Mouse (Mus musculus) megakaryocyte-erythroid progenitor cell, adult 5-6 weeks (primary cell): ENCODE measurements around the gene Gm6902. TPM values are rescaled to one million over a fixed set of nuclear protein-coding genes. Genes with fewer than 3 reads are reported as not detected.
"Not testable (repeated sequence)": the region's sequence is repeated elsewhere in the genome, so short reads cannot be mapped to it uniquely, and the experiment has no call there.

Experiments used
- ATAC-seq: replicated peaks from 2 replicates; pipeline ENCODE4 v1.8.0; 2016; ENCODE audit warnings: mild to moderate bottlenecking, inconsistent platforms; ENCODE audit not compliant: severe bottlenecking, poor library complexity, low FRiP score, low TSS enrichment
- total RNA-seq, 2 experiments: library from RNA; stranded (forward) in 1 of 2; stranded (reverse) in 1 of 2; fragments of 200-1000, 215-1000 nt in 1 of 2; fragments of >200 nt in 1 of 2; fragmentation: Nextera tagmentation in 1 of 2; gene quantifications; 2 replicates each; pipeline ENCODE4 v1.2.3; 2014 to 2017

The Gm6902 gene
- not detected in 2 replicates for total RNA-seq (2014; fragmentation: Nextera tagmentation)
- not detected in 2 replicates for total RNA-seq (2017)

- not testable (repeated sequence) for ATAC-seq
Measured at GRCm38 (mm10) chr7:23278800-23279199, at the start of gene Gm6902. TSS of gene Gm6902 (minus strand) at chr7:23278900.

DNA sequence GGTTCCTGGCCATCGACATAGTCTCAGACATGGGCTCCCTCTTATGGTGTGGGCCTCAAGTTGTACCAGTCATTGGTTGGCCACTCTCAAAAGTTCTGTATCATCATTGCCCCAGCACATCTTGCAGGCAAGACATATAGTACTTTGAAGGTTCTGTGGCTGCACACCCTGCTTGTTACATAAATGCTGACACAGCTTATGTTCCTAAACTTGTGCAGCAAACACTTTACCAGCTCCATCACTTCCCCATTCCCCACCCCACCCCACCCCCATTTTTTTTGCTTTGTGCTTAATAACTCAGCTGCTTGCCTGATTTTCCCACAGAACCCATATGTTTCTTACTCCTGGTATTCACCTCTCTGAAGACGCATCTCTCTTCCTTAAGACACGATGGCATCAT, 22.2 kb upstream of the Gm6902 start, which contains the start of gene Nlrp4e:
Gene Nlrp4e (plus strand): TSS at position 301 of the 400 bp plus-strand sequence.
- ATAC-seq: not testable (repeated sequence)

GRCm38 (mm10) chr7:23251582-23251981, 27.1 kb downstream of the Gm6902 start, which contains the start of gene Vmn1r166:
TSS of gene Vmn1r166 (minus strand) at chr7:23251682.
- ATAC-seq: not testable (repeated sequence)

Other genes starting within 250 kb of the Gm6902 start
- gene Vmn1r163, start 223.4 kb downstream of the Gm6902 start, total RNA-seq (2014; fragmentation: Nextera tagmentation): not detected in 2 replicates
- not detected in 2 replicates for gene Vmn1r163, start 223.4 kb downstream of the Gm6902 start, total RNA-seq (2017)
- not detected in 2 replicates for gene Gm8720, start 211.4 kb downstream of the Gm6902 start, total RNA-seq (2014; fragmentation: Nextera tagmentation)
- not detected in 2 replicates for gene Gm8720, start 211.4 kb downstream of the Gm6902 start, total RNA-seq (2017)
- not detected in 2 replicates for gene Gm10662, start 134.4 kb downstream of the Gm6902 start, total RNA-seq (2014; fragmentation: Nextera tagmentation)
- gene Gm10662, start 134.4 kb downstream of the Gm6902 start, total RNA-seq (2017): not detected in 2 replicates
- gene Vmn1r165, start 61.6 kb downstream of the Gm6902 start, total RNA-seq (2014; fragmentation: Nextera tagmentation): not detected in 2 replicates
- not detected in 2 replicates for gene Vmn1r165, start 61.6 kb downstream of the Gm6902 start, total RNA-seq (2017)
- not detected in 2 replicates for gene Vmn1r166, start 27.2 kb downstream of the Gm6902 start, total RNA-seq (2014; fragmentation: Nextera tagmentation)
- not detected in 2 replicates for gene Vmn1r166, start 27.2 kb downstream of the Gm6902 start, total RNA-seq (2017)
- gene Nlrp4e, start 22.3 kb upstream of the Gm6902 start, total RNA-seq (2014; fragmentation: Nextera tagmentation): not detected in 2 replicates
- gene Nlrp4e, start 22.3 kb upstream of the Gm6902 start, total RNA-seq (2017): not detected in 2 replicates
- not detected in 2 replicates for gene Nlrp5, start 107.0 kb upstream of the Gm6902 start, total RNA-seq (2014; fragmentation: Nextera tagmentation)
- gene Nlrp5, start 107.0 kb upstream of the Gm6902 start, total RNA-seq (2017): not detected in 2 replicates
- gene Vmn1r167, start 228.3 kb upstream of the Gm6902 start, total RNA-seq (2014; fragmentation: Nextera tagmentation): not detected in 2 replicates
- gene Vmn1r167, start 228.3 kb upstream of the Gm6902 start, total RNA-seq (2017): not detected in 2 replicates